9 mouse cellular contexts compared by ENCODE assay signal in genomic region chr2:94289169-94289568, GRCm38 (mm10).
DNase-seq lines count a peak whose midpoint lies in the region; ATAC-seq lines count a peak whose summit lies in the region.
"Had no signal": no experiment of that assay in that cellular context is flagged by ENCODE, and none has a peak within 500 bp of the region (broad histone marks: within the 10 kb centered on the region; RNA-seq: fewer than 3 reads in every experiment).

No protein-coding gene starts in this region.

- H3K4me3 ChIP-seq in forebrain, embryonic 11.5 days (ENCODE audit: low read depth, low read length), result no peak overlapping the region
- no peak overlapping the region for H3K4me3 ChIP-seq in kidney, embryonic 14.5 days (ENCODE audit: low read length)
- no peak overlapping the region for H3K4me3 ChIP-seq in midbrain, embryonic 13.5 days (replicated peaks)
- H3K4me3 ChIP-seq: limb, embryonic 15.5 days had no signal

- H3K4me1 ChIP-seq in forebrain, embryonic 11.5 days (replicated peaks; ENCODE audit: control insufficient read depth, insufficient read depth, low read length), result peaks cover 20% of the 10 kb centered on the region
- H3K4me1 ChIP-seq in kidney, embryonic 14.5 days (ENCODE audit: control insufficient read depth, insufficient read depth, low read length), result no peaks in the 10 kb centered on the region
- peaks cover 31% of the 10 kb centered on the region for H3K4me1 ChIP-seq in midbrain, embryonic 13.5 days (replicated peaks)

- peak; percentile 98 for ATAC-seq in forebrain, embryonic 11.5 days (replicated peaks; ENCODE audit: low FRiP score)
- ATAC-seq in kidney, embryonic 14.5 days (ENCODE audit: low FRiP score, low TSS enrichment), result peak; percentile 80
- peak; percentile 95 for ATAC-seq in midbrain, embryonic 13.5 days

- H3K27me3 ChIP-seq in forebrain, embryonic 11.5 days (ENCODE audit: control insufficient read depth, insufficient read depth, low read length), result no peaks in the 10 kb centered on the region
- no peaks in the 10 kb centered on the region for H3K27me3 ChIP-seq in kidney, embryonic 14.5 days (ENCODE audit: control insufficient read depth, insufficient read depth, low read length)
- H3K27me3 ChIP-seq in midbrain, embryonic 13.5 days, result no peaks in the 10 kb centered on the region
- H3K27me3 ChIP-seq: limb, embryonic 15.5 days had no signal

- WGBS in forebrain, embryonic 11.5 days, result 0% methylated on average over 2 of the region's 2 CpGs
- 0% methylated on average over 2 of the region's 2 CpGs for WGBS in kidney, embryonic 14.5 days
- WGBS in midbrain, embryonic 13.5 days, result 0% methylated on average over 2 of the region's 2 CpGs

- H3K36me3 ChIP-seq in forebrain, embryonic 11.5 days (ENCODE audit: control insufficient read depth, insufficient read depth, low read length), result no peaks in the 10 kb centered on the region
- no peaks in the 10 kb centered on the region for H3K36me3 ChIP-seq in kidney, embryonic 14.5 days (ENCODE audit: control insufficient read depth, insufficient read depth, low read length)
- H3K36me3 ChIP-seq in midbrain, embryonic 13.5 days, result no peaks in the 10 kb centered on the region
- H3K36me3 ChIP-seq: limb, embryonic 15.5 days had no signal

- H3K9ac ChIP-seq in forebrain, embryonic 11.5 days (ENCODE audit: low read length), result peak overlapping the region; percentile 20; the same call in 1 of the 2 replicates
- no peak overlapping the region for H3K9ac ChIP-seq in kidney, embryonic 14.5 days (ENCODE audit: low read depth, low read length)
- no peak overlapping the region for H3K9ac ChIP-seq in midbrain, embryonic 13.5 days (replicated peaks)
- H3K9ac ChIP-seq: limb, embryonic 15.5 days had no signal

- peak overlapping the region; percentile 90 for H3K27ac ChIP-seq in forebrain, embryonic 11.5 days (ENCODE audit: low read depth, low read length)
- H3K27ac ChIP-seq in kidney, embryonic 14.5 days (ENCODE audit: low read depth, low read length), result no peak overlapping the region
- peak overlapping the region; percentile 68 for H3K27ac ChIP-seq in midbrain, embryonic 13.5 days
- H3K27ac ChIP-seq: limb, embryonic 15.5 days had no signal

- peak; percentile 53 for DNase-seq in cerebellum, adult 9-11 months
- no peak for DNase-seq in cerebellum, adult 11 months
- DNase-seq in 3134 (ENCODE audit: extremely low read depth, insufficient read length, low spot score), result peak; percentile 52
- DNase-seq in forebrain, embryonic 11.5 days (ENCODE audit: low spot score), result peak; percentile 91
- no peak for DNase-seq in c-Kit-positive CD71-positive TER-119-positive erythroid progenitor cells, embryonic 14.5 days (ENCODE audit: low spot score)
- no peak for DNase-seq in gastrocnemius, postnatal 25 days

- peak overlapping the region; percentile 47 for H3K4me2 ChIP-seq in forebrain, embryonic 11.5 days (ENCODE audit: low read depth, low read length, severe bottlenecking)
- no peak overlapping the region for H3K4me2 ChIP-seq in kidney, embryonic 14.5 days (replicated peaks; ENCODE audit: low read depth, low read length)
- H3K4me2 ChIP-seq in midbrain, embryonic 13.5 days (replicated peaks), result peak overlapping the region; percentile 25
- H3K4me2 ChIP-seq: limb, embryonic 15.5 days had no signal

- no peaks in the 10 kb centered on the region for H3K9me3 ChIP-seq in forebrain, embryonic 11.5 days (ENCODE audit: control insufficient read depth, low read length)
- H3K9me3 ChIP-seq in kidney, embryonic 14.5 days (ENCODE audit: control insufficient read depth, low read length), result no peaks in the 10 kb centered on the region
- no peaks in the 10 kb centered on the region for H3K9me3 ChIP-seq in midbrain, embryonic 13.5 days
- H3K9me3 ChIP-seq: limb, embryonic 15.5 days had no signal

Comparison
In these comparisons a context has a peak if more than half of its experiments do, and no peak if none do; other contexts are left out.
1. DNase-seq: peak in cerebellum, adult 9-11 months (single experiment), 3134 (single experiment) and forebrain, embryonic 11.5 days (single experiment); none in cerebellum, adult 11 months (single experiment), c-Kit-positive CD71-positive TER-119-positive erythroid progenitor cells, embryonic 14.5 days (single experiment) and gastrocnemius, postnatal 25 days (single experiment).
2. Peak in every context shown above with its lines, with median percentiles within 50 percentile points of each other: ATAC-seq.